Mouse (Mus musculus) frontal cortex, postnatal 36 days (tissue): ENCODE results near the gene Bloc1s5.
"Not testable (repeated sequence)": the region's sequence is repeated elsewhere in the genome, so short reads cannot be mapped to it uniquely, and the experiment has no call there.

Experiments used
- DNase-seq, 2 experiments: peaks; one replicate each; pipeline ENCODE4 v3.0.0; 2022; ENCODE audit warnings: low spot score in 2 of 2

The Bloc1s5 gene

GRCm38 (mm10) chr13:38634800-38635269 lies at the start of gene Bloc1s5:
Gene Bloc1s5 (minus strand): TSS chr13:38635109.
- peak; percentile 93 to 95 for DNase-seq

GRCm38 (mm10) chr13:38672336-38672735 lies 37.4 kb upstream of the Bloc1s5 start:
- no peak for DNase-seq

DNA sequence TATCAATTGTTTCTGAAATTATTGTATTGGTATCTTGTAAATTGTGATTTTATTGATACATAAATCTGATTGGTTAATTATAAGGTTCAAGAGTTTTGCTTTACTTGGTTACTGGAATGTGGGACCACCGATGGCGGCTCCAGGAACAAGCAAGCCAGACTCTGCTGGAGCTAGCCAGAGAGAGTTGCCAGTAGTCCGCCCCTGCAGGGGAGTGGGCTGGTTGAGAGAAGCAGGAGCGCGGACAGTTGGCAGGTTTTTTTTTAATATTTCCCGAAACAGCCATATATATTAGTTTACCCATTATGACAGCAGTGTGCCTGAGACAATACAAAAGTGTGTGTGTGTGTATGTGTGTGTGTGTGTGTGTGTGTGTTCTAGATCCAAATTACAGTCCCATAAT lies 36.5 kb upstream of the Bloc1s5 start:
- not testable (repeated sequence) for DNase-seq

- DNase-seq: no peak
These were observed 35.1 kb upstream of the Bloc1s5 start for GRCm38 (mm10) chr13:38670051-38670450.

- DNase-seq: no peak
These were observed 33.6 kb upstream of the Bloc1s5 start for GRCm38 (mm10) chr13:38668514-38668913.

GRCm38 (mm10) chr13:38664753-38665152 lies 29.8 kb upstream of the Bloc1s5 start:
- no peak for DNase-seq

- no peak for DNase-seq
These were observed 24.7 kb upstream of the Bloc1s5 start for GRCm38 (mm10) chr13:38659524-38660136.

DNA sequence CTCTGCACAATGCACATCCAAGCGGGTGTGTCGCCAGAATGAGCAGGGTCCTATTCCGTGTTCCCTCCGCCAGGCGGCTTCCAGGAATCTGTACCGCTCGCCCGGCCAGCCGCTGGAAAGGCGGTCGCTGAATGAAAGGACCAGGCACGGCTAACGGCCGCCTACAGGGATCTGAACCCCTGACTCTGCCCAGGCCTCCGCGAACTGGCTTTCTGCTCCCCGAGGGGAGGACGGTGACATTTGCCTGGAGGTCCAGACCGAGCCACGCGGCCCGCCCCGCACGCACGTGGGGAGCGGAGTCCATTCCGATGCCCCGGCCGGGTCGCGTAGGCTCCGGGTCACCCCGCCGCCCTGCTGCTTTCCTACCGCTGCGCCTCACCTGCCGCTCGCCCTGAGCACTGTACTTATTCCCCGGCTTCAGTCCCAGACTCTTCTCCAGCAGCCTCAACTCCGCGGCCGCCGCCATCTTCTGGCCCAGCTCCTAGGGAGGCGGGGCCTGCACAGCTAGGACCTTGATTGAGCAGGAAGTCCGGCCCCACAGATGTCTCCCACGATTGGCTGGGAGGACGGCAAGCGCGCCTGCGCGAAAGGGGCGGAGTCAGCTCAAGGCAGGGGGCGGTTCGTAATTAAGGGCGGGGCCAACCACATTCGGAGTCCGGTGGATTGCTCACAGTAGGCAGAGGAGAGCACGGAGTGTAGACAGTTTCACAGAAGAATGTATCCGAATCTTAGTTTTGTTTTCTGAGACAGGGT lies 23.8 kb upstream of the Bloc1s5 start, which contains the start of gene Eef1e1:
TSS of gene Eef1e1 (minus strand) at position 531 of the 753 bp plus-strand sequence.
- DNase-seq: peak; percentile 92 to 94

DNA sequence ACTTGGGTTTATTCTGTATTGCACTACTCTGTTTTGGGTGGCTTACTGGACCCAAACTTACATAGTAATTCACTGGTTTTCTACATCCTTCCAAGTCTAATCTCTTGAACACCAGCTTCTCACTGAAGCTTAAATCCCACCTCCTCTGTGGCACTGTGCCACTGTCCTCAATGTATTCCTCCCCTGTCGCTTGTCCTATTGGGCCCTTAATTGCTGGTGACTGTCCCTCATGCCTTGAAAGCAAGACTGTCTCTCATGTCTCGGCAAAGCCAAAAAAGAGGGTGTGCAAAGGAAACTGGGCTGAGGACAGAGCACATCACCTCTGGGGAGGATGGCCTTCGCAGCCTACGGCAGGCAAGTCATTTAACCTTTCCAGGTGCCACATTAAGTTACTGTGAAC lies 23.0 kb upstream of the Bloc1s5 start:
- no peak for DNase-seq

- no peak for DNase-seq
These were observed 15.4 kb upstream of the Bloc1s5 start for GRCm38 (mm10) chr13:38650292-38650691.

- no peak for DNase-seq
These were observed 14.2 kb upstream of the Bloc1s5 start for GRCm38 (mm10) chr13:38649069-38649468.

DNA sequence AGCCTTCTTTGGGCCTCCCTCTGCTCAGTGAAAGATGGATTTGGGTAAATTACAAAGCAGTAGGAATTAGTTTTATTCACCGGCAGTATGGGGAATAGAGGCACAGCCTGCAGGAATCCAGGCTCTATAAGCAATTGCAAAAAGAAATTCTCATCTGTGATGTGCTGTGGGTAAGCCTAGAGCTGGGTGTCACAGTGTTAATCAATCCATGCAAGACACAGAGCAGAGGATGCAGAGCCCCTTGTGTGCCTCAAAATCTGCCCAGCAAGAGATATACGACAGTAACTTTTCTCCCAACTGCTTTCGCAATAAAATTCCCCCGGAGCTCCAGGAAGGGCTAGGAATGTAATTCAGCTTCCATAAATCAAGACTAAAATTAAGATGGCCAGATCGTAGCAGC lies 6.5 kb upstream of the Bloc1s5 start:
- DNase-seq: no peak

DNA sequence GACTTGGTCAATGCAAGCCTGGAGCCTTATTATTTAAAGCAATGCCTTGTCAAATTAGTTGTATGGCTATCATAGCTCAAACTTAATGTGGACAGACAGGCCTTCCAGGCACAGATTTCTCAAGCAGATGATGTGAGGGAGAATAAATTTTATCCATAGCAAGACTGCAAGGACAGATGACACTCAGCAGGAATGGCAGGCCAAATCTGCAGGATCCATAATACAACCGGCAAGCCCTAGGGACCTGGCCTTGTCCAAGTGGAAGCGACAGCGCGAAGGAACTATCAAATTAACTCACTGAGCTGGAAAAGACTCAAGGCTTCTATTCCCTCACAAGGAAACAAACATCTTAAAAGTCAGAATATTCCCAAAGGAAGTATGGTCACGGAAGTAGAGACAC lies 6.1 kb upstream of the Bloc1s5 start:
- DNase-seq: no peak

DNA sequence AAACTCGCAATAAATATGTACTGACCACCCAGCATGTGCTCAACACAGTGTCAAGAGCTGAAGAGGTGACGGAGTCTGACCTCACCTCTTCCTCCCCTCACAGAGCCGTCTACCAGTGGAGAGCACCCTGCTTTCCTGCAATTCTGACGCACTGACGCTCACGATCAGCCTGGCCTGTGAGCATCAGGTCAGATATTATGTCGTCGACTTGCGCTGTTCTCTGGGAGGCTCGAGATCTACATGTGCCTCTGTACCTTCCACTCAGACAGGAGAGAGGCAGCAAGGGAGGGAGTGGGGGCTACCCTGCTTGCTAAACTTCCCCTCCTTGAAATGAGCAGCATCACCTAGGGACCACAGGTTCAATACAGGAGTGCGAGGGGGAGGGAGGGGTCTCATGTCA lies 3.8 kb upstream of the Bloc1s5 start:
- DNase-seq: no peak

- peak; percentile 76 to 91 for DNase-seq
These were observed 581 bp downstream of the Bloc1s5 start for GRCm38 (mm10) chr13:38634256-38634799.

DNA sequence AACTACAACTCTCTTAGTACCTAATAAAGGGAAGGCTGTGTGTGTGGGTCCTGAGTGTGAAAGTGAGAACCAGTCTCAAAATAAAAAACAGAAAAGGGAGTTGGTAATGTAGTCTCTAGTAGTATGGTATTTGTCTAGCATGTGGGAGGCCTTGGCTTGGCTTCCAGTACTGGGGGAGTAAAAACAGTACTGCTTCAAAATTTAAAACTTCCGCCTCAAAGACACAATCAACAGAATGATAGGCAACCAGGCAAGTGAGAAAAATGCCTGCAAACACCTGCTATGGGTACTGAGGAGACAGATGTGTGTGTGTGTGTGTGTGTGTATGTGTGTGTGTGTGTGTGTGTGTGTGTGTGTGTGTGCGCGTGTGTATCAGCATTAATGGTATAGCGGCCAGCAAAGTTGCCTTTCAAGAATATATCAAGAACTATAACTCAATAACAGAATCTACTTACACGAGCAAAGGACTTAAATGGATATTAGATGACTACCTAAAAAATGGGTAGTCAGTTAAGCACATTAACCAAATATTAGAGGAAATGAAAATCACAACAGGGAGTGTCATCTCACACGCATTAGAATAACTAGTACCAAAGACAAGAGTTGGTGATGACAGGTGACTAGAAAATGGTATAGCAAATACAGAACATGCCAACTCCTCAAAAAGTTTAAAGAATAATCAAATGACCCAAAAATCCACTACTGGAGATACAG lies 1.5 kb downstream of the Bloc1s5 start:
- DNase-seq: peak; percentile 24 to 61

DNA sequence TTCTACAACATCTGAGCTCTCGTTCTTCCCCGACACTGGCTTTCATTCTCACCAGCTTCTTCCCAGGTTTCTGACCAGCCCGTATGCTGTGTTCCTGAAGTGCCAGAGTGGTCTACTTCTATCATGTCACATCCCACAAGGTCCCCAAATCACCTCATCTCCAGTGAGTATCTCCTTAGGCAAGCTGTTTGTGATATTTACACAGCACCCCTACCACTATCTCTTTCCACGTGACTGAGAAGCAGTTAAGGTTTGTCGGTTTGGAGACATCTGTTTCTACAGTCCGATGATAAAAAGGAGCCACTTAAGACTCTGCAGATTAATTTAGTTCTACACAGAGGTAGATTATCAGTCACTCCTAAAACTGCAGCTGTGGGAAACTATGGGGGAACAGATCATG lies 2.4 kb downstream of the Bloc1s5 start:
- DNase-seq: no peak

GRCm38 (mm10) chr13:38626229-38626525 lies 8.7 kb downstream of the Bloc1s5 start:
- no peak for DNase-seq

DNA sequence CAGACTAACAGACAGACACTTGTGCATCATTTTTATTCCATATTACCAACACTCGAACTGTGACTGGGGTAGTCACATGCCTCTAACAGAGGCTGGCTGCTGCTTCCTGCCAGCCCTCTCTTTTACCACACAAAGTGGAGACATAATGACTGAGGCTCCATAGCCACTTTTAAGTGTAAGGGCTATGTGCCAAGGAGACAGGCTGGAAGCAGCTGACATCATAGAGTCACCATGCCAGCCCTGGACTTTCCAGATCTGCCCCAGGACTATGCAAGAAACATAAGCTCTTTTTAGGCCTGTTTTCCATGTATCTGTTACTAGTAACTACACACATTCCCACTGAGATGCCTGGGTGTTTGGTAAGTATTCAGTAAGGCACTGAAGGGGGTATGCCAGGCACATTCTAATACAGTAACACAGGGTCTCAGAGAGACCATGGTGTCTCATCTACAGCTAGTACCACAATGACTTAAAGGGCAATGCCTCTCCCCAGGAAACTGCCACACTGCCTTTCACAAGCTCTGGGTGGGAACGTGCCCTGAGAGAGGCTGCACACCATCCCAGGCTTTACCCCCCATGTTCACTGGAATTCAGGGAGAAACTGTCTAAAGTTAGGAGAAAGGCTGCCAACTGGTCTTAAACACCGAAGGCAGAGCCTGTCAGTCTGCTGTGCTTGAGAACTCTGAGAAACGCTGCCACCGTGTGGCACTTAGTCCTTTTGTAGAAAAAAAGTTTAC lies 9.2 kb downstream of the Bloc1s5 start:
- DNase-seq: peak in 1 of 2 experiments; percentile 36

- no peak for DNase-seq
These were observed 10.5 kb downstream of the Bloc1s5 start for GRCm38 (mm10) chr13:38624292-38624902.

DNA sequence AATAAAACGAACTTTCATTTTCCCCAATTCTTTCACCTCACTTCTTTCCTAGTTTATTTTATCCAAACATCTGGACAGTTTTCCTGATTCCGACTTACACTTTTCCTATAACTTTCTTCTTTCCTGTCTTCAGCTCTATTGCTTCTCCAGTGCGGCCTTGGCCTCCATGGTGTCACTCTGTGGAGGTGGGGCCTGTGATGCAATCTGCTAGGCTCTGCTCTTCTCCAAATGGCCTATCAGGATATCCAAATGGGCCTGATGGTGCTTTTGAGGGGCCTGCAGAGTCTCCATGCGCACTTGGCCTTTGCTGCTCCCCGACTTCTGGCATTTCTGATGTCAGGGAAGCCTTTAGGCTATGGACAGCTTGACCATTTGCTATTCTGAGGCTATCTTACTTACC lies 11.6 kb downstream of the Bloc1s5 start:
- DNase-seq: no peak
